14 mouse cellular contexts compared by ENCODE assay signal in the genomic region with DNA sequence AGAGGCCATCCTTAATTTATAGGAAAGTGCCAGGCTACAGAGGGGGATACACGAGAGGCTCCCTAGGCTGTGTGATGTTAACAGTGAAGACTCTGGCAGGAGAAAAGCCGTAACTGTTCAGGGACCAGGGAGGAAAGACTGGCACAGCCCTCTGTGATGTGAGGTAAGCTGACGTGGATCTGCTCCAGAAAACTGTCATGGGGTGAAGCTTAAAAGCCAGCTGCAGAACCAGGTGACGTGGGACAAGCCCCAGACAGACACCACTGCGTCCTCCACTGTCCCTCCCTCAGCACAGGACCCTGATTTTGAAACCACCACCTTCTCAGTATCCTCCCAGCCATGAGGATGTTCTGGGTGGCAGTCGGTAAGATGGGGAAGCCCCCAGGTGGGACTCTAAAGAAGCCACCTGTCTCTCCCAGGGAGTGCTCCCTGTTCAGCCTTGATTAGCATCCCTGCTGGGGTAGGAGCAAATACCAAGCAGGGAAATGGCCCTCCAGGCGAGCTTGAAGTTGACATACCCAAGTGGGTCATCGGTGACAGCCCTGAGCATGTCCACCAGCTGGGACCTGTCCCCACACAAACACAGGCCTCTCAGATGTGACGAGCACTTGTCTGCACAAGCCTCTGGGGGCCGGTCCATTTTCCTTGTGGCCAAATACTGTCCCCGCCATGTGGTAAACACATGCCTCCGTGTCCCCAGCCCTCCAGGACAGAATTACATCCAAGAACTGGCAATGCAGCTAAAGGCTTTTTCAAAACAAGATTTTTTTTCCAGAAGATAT.
DNase-seq lines count a peak whose midpoint lies in the region; ATAC-seq and TF ChIP-seq lines count a peak whose summit lies in the region.
"Had no signal": no experiment of that assay in that cellular context is flagged by ENCODE, and none has a peak within 500 bp of the region (broad histone marks: within the 10 kb centered on the region; RNA-seq: fewer than 3 reads in every experiment).

No protein-coding gene starts in this region.

- H3K4me3 ChIP-seq in lung, adult 2 months (replicated peaks; ENCODE audit: extremely low read depth, low read depth, low read length), result no peak overlapping the region
- no peak overlapping the region for H3K4me3 ChIP-seq in heart, embryonic 11.5 days (ENCODE audit: low read depth, low read length)
- no peak overlapping the region for H3K4me3 ChIP-seq in lung, embryonic 16.5 days (ENCODE audit: low read length)
- H3K4me3 ChIP-seq in midbrain, embryonic 13.5 days (replicated peaks), result no peak overlapping the region
- H3K4me3 ChIP-seq: liver, embryonic 15.5 days; midbrain, embryonic 15.5 days; neural tube, embryonic 13.5 days; stomach, embryonic 15.5 days had no signal

- H3K9ac ChIP-seq in heart, embryonic 11.5 days (ENCODE audit: low read depth, low read length), result 0 out of 2 replicates have a peak overlapping the region, but pooled peaks have one; percentile 22
- H3K9ac ChIP-seq in lung, embryonic 16.5 days (ENCODE audit: low read length), result peak overlapping the region; percentile 16; the same call in 1 of the 2 replicates
- no peak overlapping the region for H3K9ac ChIP-seq in midbrain, embryonic 13.5 days (replicated peaks)
- H3K9ac ChIP-seq: liver, embryonic 15.5 days; midbrain, embryonic 15.5 days; neural tube, embryonic 13.5 days; stomach, embryonic 15.5 days had no signal

- no peaks in the 10 kb centered on the region for H3K9me3 ChIP-seq in heart, embryonic 11.5 days (replicated peaks; ENCODE audit: control insufficient read depth, low read length)
- H3K9me3 ChIP-seq in lung, embryonic 16.5 days (ENCODE audit: control insufficient read depth, low read length), result no peaks in the 10 kb centered on the region
- no peaks in the 10 kb centered on the region for H3K9me3 ChIP-seq in midbrain, embryonic 13.5 days
- H3K9me3 ChIP-seq: liver, embryonic 15.5 days; midbrain, embryonic 15.5 days; neural tube, embryonic 13.5 days; stomach, embryonic 15.5 days had no signal

- peak; percentile 49 to 63 for DNase-seq in lung, adult 18-20 months
- no peak for DNase-seq in lung, adult 2 months
- peak; percentile 36 for DNase-seq in urinary bladder, postnatal 25 days (ENCODE audit: low spot score)
- no peak for DNase-seq in left cerebral cortex, postnatal 14 days (ENCODE audit: low spot score in 2 of 2)
- DNase-seq: adrenal gland, postnatal 25 days; cerebellum, adult 11 months; embryo, embryonic 11 days had no signal

- no peak for TF ChIP-seq POLR2A in lung, adult 2 months (IDR thresholded peaks at IDR 0.05; ENCODE audit: borderline replicate concordance, extremely low read depth, low read depth, low read length)

- TF ChIP-seq CTCF in lung, adult 2 months (IDR thresholded peaks at IDR 0.05; ENCODE audit: insufficient read depth, low read length), result no peak

- no peaks in the 10 kb centered on the region for H3K36me3 ChIP-seq in heart, embryonic 11.5 days (ENCODE audit: control insufficient read depth, insufficient read depth, low read length)
- H3K36me3 ChIP-seq in lung, embryonic 16.5 days (ENCODE audit: control insufficient read depth, insufficient read depth, low read length), result no peaks in the 10 kb centered on the region
- no peaks in the 10 kb centered on the region for H3K36me3 ChIP-seq in midbrain, embryonic 13.5 days
- H3K36me3 ChIP-seq: liver, embryonic 15.5 days; midbrain, embryonic 15.5 days; neural tube, embryonic 13.5 days; stomach, embryonic 15.5 days had no signal

- WGBS in lung, adult 2 months, result 65% methylated on average over 12 of the region's 12 CpGs
- 47% methylated on average over 12 of the region's 12 CpGs for WGBS in heart, embryonic 11.5 days (ENCODE audit: insufficient replicate concordance)
- WGBS in lung, embryonic 16.5 days, result 43% methylated on average over 12 of the region's 12 CpGs
- WGBS in midbrain, embryonic 13.5 days, result 56% methylated on average over 12 of the region's 12 CpGs

- peak overlapping the region; percentile 74 for H3K27ac ChIP-seq in heart, embryonic 11.5 days (ENCODE audit: low read depth, low read length)
- H3K27ac ChIP-seq in lung, embryonic 16.5 days (ENCODE audit: low read length), result peak overlapping the region; percentile 5; the same call in 1 of the 2 replicates
- no peak overlapping the region for H3K27ac ChIP-seq in midbrain, embryonic 13.5 days
- H3K27ac ChIP-seq: liver, embryonic 15.5 days; midbrain, embryonic 15.5 days; neural tube, embryonic 13.5 days; stomach, embryonic 15.5 days had no signal

- H3K27me3 ChIP-seq in heart, embryonic 11.5 days (ENCODE audit: control insufficient read depth, insufficient read depth, low read length), result no peaks in the 10 kb centered on the region; the same call in 1 of the 2 replicates
- no peaks in the 10 kb centered on the region for H3K27me3 ChIP-seq in lung, embryonic 16.5 days (ENCODE audit: control insufficient read depth, insufficient read depth, low read depth, low read length)
- H3K27me3 ChIP-seq in midbrain, embryonic 13.5 days, result no peaks in the 10 kb centered on the region
- H3K27me3 ChIP-seq: liver, embryonic 15.5 days; midbrain, embryonic 15.5 days; stomach, embryonic 15.5 days had no signal

- H3K4me1 ChIP-seq in lung, adult 2 months (ENCODE audit: control insufficient read depth, insufficient read depth, low read length), result peaks cover 16% of the 10 kb centered on the region
- H3K4me1 ChIP-seq in heart, embryonic 11.5 days (ENCODE audit: control insufficient read depth, insufficient read depth, low read length), result peaks cover 30% of the 10 kb centered on the region
- H3K4me1 ChIP-seq in lung, embryonic 16.5 days (replicated peaks; ENCODE audit: control insufficient read depth, insufficient read depth, low read length), result peaks cover 40% of the 10 kb centered on the region
- H3K4me1 ChIP-seq in midbrain, embryonic 13.5 days (replicated peaks), result no peaks in the 10 kb centered on the region
- H3K4me1 ChIP-seq: midbrain, embryonic 15.5 days had no signal

- intact Hi-C loops in left cerebral cortex, postnatal 14 days (cut with DNase I), result no loop called here

- no peak overlapping the region for H3K4me2 ChIP-seq in heart, embryonic 11.5 days
- H3K4me2 ChIP-seq in lung, embryonic 16.5 days (ENCODE audit: low read depth, low read length), result no peak overlapping the region
- no peak overlapping the region for H3K4me2 ChIP-seq in midbrain, embryonic 13.5 days (replicated peaks)
- H3K4me2 ChIP-seq: liver, embryonic 15.5 days; midbrain, embryonic 15.5 days; neural tube, embryonic 13.5 days; stomach, embryonic 15.5 days had no signal

- no peak for ATAC-seq in heart, embryonic 11.5 days (replicated peaks; ENCODE audit: insufficient number of reproducible peaks, low FRiP score, low TSS enrichment)
- peak; percentile 48 for ATAC-seq in lung, embryonic 16.5 days (ENCODE audit: low read depth)
- ATAC-seq in midbrain, embryonic 13.5 days, result no peak
- ATAC-seq: midbrain, embryonic 15.5 days had no signal

Comparison
In these comparisons a context has a peak if more than half of its experiments do, and no peak if none do; other contexts are left out.
1. DNase-seq: peak in lung, adult 18-20 months (2 of 2) and urinary bladder, postnatal 25 days (single experiment); none in lung, adult 2 months (single experiment) and left cerebral cortex, postnatal 14 days (0 of 2).